Mouse (Mus musculus) erythroblast, embryonic 14.5 days (primary cell): ENCODE data around the gene Ybey.

Source experiments
- GATA1 ChIP-seq: IDR thresholded peaks from 2 replicates; pipeline ENCODE4 v1.6.1; 2012; ENCODE audit warnings: low read length, inconsistent platforms, mixed read lengths
- TAL1 ChIP-seq: IDR thresholded peaks from 3 replicates; pipeline ENCODE4 v1.6.1; 2012; ENCODE audit warnings: low read length, inconsistent platforms, mixed read lengths

DNA sequence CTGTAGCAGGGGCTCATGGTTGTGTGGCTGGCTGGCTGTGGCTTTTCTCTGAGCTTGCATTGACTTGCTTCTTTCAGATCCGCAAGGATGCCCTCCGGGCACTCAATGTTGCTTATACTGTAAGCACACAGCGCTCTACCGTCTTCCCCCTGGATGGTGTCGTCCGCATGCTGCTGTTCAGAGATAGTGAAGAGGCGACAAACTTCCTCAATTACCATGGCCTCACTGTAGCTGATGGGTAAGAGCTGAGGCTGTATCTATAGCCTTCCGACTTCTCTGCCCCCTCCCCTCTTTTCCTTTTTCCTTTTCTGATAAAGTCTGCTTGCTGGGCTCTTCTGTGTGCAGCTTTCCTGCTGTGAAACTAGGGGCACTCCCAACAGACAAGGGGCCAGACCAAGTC, 19.4 kb upstream of the Ybey start:
- TF ChIP-seq GATA1, result no peak
- no peak for TF ChIP-seq TAL1
